Mouse (Mus musculus) embryonic fibroblast, embryonic 13.5 days (primary cell): ENCODE data around the gene Rtp4. TPM values are rescaled to one million over a fixed set of nuclear protein-coding genes. Genes with fewer than 3 reads are reported as not detected.

Experiments used
- H3K27ac ChIP-seq: 2 replicates; pipeline ENCODE4 v1.5.1; 2012; ENCODE audit warnings: low read length, control low read depth, inconsistent platforms; ENCODE audit not compliant: insufficient read depth
- H3K4me1 ChIP-seq: 2 replicates; pipeline ENCODE4 v1.6.1; 2011; ENCODE audit warnings: low read length; ENCODE audit not compliant: control insufficient read depth, insufficient read depth
- H3K4me3 ChIP-seq: 2 replicates; pipeline ENCODE4 v1.5.1; 2011; ENCODE audit warnings: mild to moderate bottlenecking, control low read depth, low read length; ENCODE audit not compliant: insufficient read depth
- CTCF ChIP-seq: IDR thresholded peaks from 2 replicates; pipeline ENCODE4 v1.5.1; 2011; ENCODE audit warnings: mild to moderate bottlenecking, control low read depth, low read length, moderate library complexity, borderline replicate concordance; ENCODE audit not compliant: insufficient read depth
- POLR2A ChIP-seq: IDR thresholded peaks from 2 replicates; pipeline ENCODE4 v1.6.1; 2011; ENCODE audit warnings: low read depth, mild to moderate bottlenecking, control low read depth, low read length, moderate library complexity
- polyA plus RNA-seq: library from polyadenylated mRNA; stranded (reverse); fragments of >200 nt; gene quantifications from 2 replicates; pipeline ENCODE4 v1.2.4, GENCODE M21; 2011; ENCODE audit warnings: low read depth; ENCODE audit not compliant: missing spikeins, insufficient read length

The Rtp4 gene
- polyA plus RNA-seq, 1 experiment = 17.4 TPM

- Histone ChIP-seq H3K4me1 (no peaks in the 10 kb centered on the region), H3K4me3 (no peak overlapping the region), H3K27ac (no peak overlapping the region)
- TF ChIP-seq CTCF (no peak), POLR2A (no peak)
Measured at GRCm38 (mm10) chr16:23568369-23568958, 48.4 kb downstream of the Rtp4 start.

- no peak overlapping the region for H3K4me3 ChIP-seq
- no peaks in the 10 kb centered on the region for H3K4me1 ChIP-seq
- H3K27ac ChIP-seq = no peak overlapping the region
- TF ChIP-seq CTCF (no peak), POLR2A (no peak)
Measured at GRCm38 (mm10) chr16:23574561-23574960, 54.5 kb downstream of the Rtp4 start.

- Histone ChIP-seq H3K27ac (no peak overlapping the region), H3K4me1 (no peaks in the 10 kb centered on the region), H3K4me3 (no peak overlapping the region)
- TF ChIP-seq POLR2A = no peak
- no peak for TF ChIP-seq CTCF
Measured at GRCm38 (mm10) chr16:23591119-23592105, 71.3 kb downstream of the Rtp4 start.

- no peaks in the 10 kb centered on the region for H3K4me1 ChIP-seq
- TF ChIP-seq CTCF = no peak
- no peak for TF ChIP-seq POLR2A
- no peak overlapping the region for H3K27ac ChIP-seq
- H3K4me3 ChIP-seq = no peak overlapping the region
Measured at GRCm38 (mm10) chr16:23592501-23592900, 72.4 kb downstream of the Rtp4 start.

- H3K4me1 ChIP-seq = no peaks in the 10 kb centered on the region
- H3K4me3 ChIP-seq = no peak overlapping the region
- H3K27ac ChIP-seq = no peak overlapping the region
- TF ChIP-seq POLR2A (no peak), CTCF (no peak)
Measured at GRCm38 (mm10) chr16:23596696-23597095, 76.6 kb downstream of the Rtp4 start.

- Histone ChIP-seq H3K27ac (no peak overlapping the region), H3K4me3 (no peak overlapping the region), H3K4me1 (no peaks in the 10 kb centered on the region)
- TF ChIP-seq POLR2A (no peak), CTCF (no peak)
Measured at GRCm38 (mm10) chr16:23597968-23598367, 77.9 kb downstream of the Rtp4 start.

- H3K4me1 ChIP-seq = no peaks in the 10 kb centered on the region
- TF ChIP-seq POLR2A (no peak), CTCF (no peak)
Measured at GRCm38 (mm10) chr16:23606220-23606619, 86.1 kb downstream of the Rtp4 start.

GRCm38 (mm10) chr16:23606651-23607050 is 86.6 kb downstream of the Rtp4 start:
- Histone ChIP-seq H3K4me3 (no peak overlapping the region), H3K4me1 (no peaks in the 10 kb centered on the region), H3K27ac (no peak overlapping the region)
- TF ChIP-seq CTCF = no peak
- no peak for TF ChIP-seq POLR2A

More at GRCm38 (mm10) chr16:23606220-23606619, 86.1 kb downstream of the Rtp4 start:
- Histone ChIP-seq H3K4me3 (no peak overlapping the region), H3K27ac (no peak overlapping the region)

- Histone ChIP-seq H3K4me1 (no peaks in the 10 kb centered on the region), H3K27ac (no peak overlapping the region), H3K4me3 (no peak overlapping the region)
- TF ChIP-seq POLR2A (no peak), CTCF (no peak)
Measured at GRCm38 (mm10) chr16:23607911-23608410, 87.9 kb downstream of the Rtp4 start.

GRCm38 (mm10) chr16:23609748-23610185 is 89.7 kb downstream of the Rtp4 start:
- TF ChIP-seq CTCF (no peak), POLR2A (peak; percentile 15; the same call in 1 of the 2 replicates)
- H3K27ac ChIP-seq = 0 out of 2 replicates have a peak overlapping the region, but pooled peaks have one; percentile 2
- no peaks in the 10 kb centered on the region for H3K4me1 ChIP-seq
- H3K4me3 ChIP-seq = peak overlapping the region; percentile 58

GRCm38 (mm10) chr16:23624205-23624604 is 104.1 kb downstream of the Rtp4 start:
- no peak overlapping the region for H3K27ac ChIP-seq
- H3K4me1 ChIP-seq = no peaks in the 10 kb centered on the region
- no peak overlapping the region for H3K4me3 ChIP-seq
- TF ChIP-seq POLR2A (no peak), CTCF (no peak)
